Mouse (Mus musculus) heart, postnatal 14 days (tissue): ENCODE data around the gene Sorcs2. TPM values are rescaled to one million over a fixed set of nuclear protein-coding genes. Genes with fewer than 3 reads are reported as not detected.
A peak's percentile ranks its signal among the peaks of the same experiment; 100 is the strongest.

Source experiments
- DNase-seq, 2 experiments: peaks; one replicate each; pipeline ENCODE4 v3.0.0; 2021 to 2022
- intact Hi-C: fragments of 180-260 bp; cut with DNase I; formaldehyde crosslinking; loops from one replicate; pipeline ENCODE4 v1.15.1; 2025
- microRNA-seq, 2 experiments: library from miRNA; unstranded; fragments of <30 nt; microRNA quantifications; one replicate each; pipeline ENCODE4 v1.2.0; 2021 to 2022
- total RNA-seq, 2 experiments: library from RNA; stranded (reverse); gene quantifications; 2 replicates each; pipeline ENCODE4 v1.2.3; 2021

Gene Sorcs2
- total RNA-seq, 2 experiments from 2014 or later = 9.6 to 9.9 TPM

GRCm38 (mm10) chr5:35980542-35980941, 417.4 kb downstream of the Sorcs2 start:
- DNase-seq = no peak
- intact Hi-C loops = no loop called here

- peak; percentile 86 to 90 for DNase-seq
- intact Hi-C loops = loop anchor here (1.0 to 10.0 kb wide), 2 partner anchors 86 to 181 kb away; no protein-coding TSS in a partner anchor
Measured at GRCm38 (mm10) chr5:35975681-35976080, 422.3 kb downstream of the Sorcs2 start.

- DNase-seq = no peak
- intact Hi-C loops = loop anchor here (1.0 to 10.0 kb wide), 2 partner anchors 82 to 179 kb away; no protein-coding TSS in a partner anchor
Measured at GRCm38 (mm10) chr5:35974265-35974664, 423.7 kb downstream of the Sorcs2 start.

GRCm38 (mm10) chr5:35973800-35974199, 424.1 kb downstream of the Sorcs2 start:
- intact Hi-C loops = loop anchor here (1.0 to 10.0 kb wide), 2 partner anchors 81 to 179 kb away; no protein-coding TSS in a partner anchor
- peak; percentile 83 to 89 for DNase-seq

GRCm38 (mm10) chr5:35972739-35973138, 425.2 kb downstream of the Sorcs2 start:
- intact Hi-C loops = loop anchor here (10.0 kb wide), 1 partner anchor 178 kb away; no protein-coding TSS in a partner anchor
- DNase-seq = no peak

- peak; percentile 86 to 91 for DNase-seq
- intact Hi-C loops = loop anchor here (10.0 kb wide), 1 partner anchor 177 kb away; no protein-coding TSS in a partner anchor
Measured at GRCm38 (mm10) chr5:35971841-35972578, 425.9 kb downstream of the Sorcs2 start.

- peak; percentile 73 to 75 for DNase-seq
- intact Hi-C loops = loop anchor here (10.0 kb wide), 1 partner anchor 176 kb away; no protein-coding TSS in a partner anchor
Measured at GRCm38 (mm10) chr5:35970380-35971105, 427.4 kb downstream of the Sorcs2 start.

GRCm38 (mm10) chr5:35969857-35970256, 428.1 kb downstream of the Sorcs2 start:
- intact Hi-C loops = loop anchor here (10.0 kb wide), 1 partner anchor 175 kb away; no protein-coding TSS in a partner anchor
- peak in 1 of 2 experiments; percentile 55 for DNase-seq

Small RNAs within 50 kb of the gene (microRNA-seq; reads per million reads assigned to microRNA genes)
- gene Mir7689 = 23.9 to 1,579 reads per million in 2 experiments

Other genes starting within 250 kb of the Sorcs2 start
- not detected for gene Psapl1, start 194.1 kb downstream of the Sorcs2 start, total RNA-seq
- 10 to 100 TPM; 55.2 to 58.4 TPM for gene Grpel1, start 66.9 kb upstream of the Sorcs2 start, total RNA-seq
- 10 to 100 TPM; 15.7 to 16.0 TPM for gene Tada2b, start 86.1 kb upstream of the Sorcs2 start, total RNA-seq
- under 1 TPM; 0.29 to 0.31 TPM for gene Ccdc96, start 86.4 kb upstream of the Sorcs2 start, total RNA-seq
- gene Tbc1d14, start 195.1 kb upstream of the Sorcs2 start, total RNA-seq = 10 to 100 TPM; 14.5 to 17.0 TPM